Mouse (Mus musculus) heart, postnatal 36 days (tissue): ENCODE results near the gene Mepce. TPM values are rescaled to one million over a fixed set of nuclear protein-coding genes. Genes with fewer than 3 reads are reported as not detected.
A peak's percentile ranks its signal among the peaks of the same experiment; 100 is the strongest.

Source experiments
- DNase-seq, 2 experiments: peaks; one replicate each; pipeline ENCODE4 v3.0.0; 2021 to 2022
- intact Hi-C: fragments of 180-260 bp; cut with DNase I; formaldehyde crosslinking; loops from one replicate; pipeline ENCODE4 v1.15.1; 2025
- total RNA-seq, 2 experiments: library from RNA; stranded (reverse); gene quantifications; 2 replicates each; pipeline ENCODE4 v1.2.3; 2021

Mepce gene
- total RNA-seq, 2 experiments from 2014 or later = 25.6 to 35.3 TPM

DNA sequence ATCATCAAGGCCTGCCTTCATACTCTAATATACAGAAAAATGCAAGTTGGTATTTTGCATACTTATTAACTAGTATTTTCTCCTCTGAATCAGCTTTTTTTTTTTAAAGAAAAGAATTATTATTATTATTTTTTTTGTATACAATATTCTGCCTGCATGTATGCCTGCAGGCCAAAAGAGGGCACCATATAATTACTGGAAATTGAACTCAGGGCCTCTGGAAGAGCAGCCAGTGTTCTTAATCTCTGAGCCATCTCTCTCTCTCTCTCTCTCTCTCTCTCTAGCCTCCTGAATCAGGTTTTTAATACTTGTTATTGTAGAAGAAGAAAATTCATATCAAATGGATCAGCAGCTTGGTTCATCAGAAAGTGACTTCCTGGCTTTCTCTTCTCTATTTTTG, 4.1 kb upstream of the Mepce start:
- intact Hi-C loops = loop anchor here (1.0 to 5.0 kb wide), 3 partner anchors 87 to 366 kb away; partner anchors contain the start of gene Zfp113

DNA sequence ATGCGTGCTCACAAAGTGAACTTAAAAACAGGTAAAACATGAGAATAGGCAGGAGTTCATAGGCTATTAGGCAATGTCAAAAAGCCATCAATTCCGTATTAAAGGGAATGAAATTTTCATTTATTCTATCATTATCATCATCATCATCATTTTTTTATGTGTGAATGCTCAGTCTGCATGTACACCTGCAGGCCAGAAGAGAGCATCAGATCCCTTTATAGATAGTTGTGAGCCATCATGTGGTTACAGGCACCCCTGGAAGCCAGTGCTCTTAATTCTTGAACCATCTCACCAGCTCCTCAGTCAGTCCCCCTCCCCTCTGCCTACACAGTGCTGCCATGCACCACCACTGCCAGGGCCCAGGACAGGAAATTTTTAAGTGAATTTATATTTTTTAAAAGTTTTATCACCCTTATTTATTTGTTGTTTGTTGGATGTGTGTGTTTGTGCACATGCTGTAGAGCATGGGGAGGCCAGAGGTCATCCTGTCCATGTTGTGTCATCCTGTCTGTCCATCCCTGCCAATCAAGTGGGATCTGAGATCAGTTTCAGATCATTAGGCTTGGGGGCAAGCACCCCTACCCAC, 1.6 kb upstream of the Mepce start:
- no peak for DNase-seq
- intact Hi-C loops = no loop called here

More for the DNA sequence above, 4.1 kb upstream of the Mepce start:
- DNase-seq = no peak

GRCm38 (mm10) chr5:137788171-137788570, 716 bp upstream of the Mepce start:
- no peak for DNase-seq
- intact Hi-C loops = no loop called here

DNA sequence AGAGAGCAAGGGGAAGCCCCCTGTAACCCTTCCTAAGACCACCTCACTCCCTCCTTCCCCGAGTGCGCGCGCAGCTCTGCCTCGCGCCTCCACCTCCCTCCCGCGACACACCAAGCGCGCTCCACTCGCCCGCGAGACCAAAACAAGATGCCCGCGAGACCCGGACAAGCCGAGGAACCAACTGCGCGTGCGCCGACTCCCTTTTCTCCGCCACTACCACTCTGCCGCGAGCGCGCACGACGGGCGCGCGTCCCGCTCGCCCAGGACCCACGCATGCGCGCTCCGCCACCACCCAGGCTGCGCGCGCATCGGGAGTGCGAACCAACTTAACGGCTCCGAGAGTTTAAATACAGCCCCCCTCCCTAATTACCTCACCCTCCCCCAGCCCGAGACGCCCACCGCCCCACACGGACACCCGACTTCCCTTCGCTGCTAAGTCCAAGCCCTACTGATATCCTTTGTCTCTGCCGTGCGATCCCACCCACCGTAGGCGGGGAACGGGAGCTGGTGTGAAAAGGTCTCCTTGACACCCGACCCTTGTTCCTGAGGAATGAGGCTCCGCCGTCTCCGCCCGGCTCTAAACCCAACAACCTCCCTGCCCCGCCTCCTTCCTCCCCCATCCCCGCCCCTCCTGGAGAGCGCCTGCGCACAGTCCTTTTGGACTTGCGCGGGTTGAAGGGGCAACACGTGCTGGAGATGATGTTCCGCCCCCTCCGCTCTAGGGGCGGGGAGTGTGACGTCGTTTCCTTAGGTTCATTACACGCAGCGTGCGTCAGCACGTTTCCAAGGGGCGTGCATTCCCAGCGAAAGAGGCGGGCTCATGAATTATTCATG, 1.1 kb downstream of the Mepce start:
- intact Hi-C loops = no loop called here
- peak; percentile 98 for DNase-seq

DNA sequence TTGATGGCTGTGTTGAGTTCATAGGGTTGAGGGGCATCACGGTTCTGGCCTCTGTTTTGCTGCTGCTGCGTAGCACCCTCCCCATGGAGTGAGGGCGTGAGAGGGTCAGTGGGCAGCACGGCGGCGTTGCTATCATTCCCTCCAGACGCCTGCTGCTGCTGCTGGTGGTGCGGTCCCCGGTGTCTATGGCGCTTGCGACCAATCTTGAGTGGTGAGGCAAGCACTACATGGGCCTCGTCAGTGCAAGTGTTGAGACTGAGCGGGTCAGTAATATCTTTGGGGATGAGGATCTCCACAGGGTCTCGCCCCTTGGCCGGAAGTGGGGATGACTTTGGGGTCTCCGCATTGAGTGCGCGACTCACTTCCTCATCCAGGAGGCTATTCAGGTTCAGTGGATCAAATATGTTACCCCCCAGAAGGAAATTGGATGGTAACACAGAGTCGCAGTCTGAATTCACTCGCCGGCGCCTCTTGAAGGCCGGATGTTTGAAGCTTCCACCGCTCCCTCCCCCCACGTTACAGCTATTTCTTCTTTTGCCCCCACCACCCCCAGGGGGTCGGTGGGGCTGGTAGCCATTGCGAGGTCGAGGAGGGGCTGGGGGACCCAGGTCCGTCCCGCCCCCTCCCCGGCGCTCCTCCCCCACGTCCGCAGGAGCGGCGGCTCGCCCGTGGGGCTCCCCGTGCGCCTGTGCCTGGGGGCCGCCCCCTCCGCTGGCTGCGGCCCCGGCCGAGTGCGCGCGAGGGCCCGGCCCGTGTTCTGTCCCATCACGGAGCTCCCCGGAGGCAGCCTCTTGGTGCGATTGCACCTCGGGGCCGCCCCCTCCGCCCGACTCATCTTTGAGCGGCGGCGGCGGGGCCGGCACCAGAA, 2.1 kb downstream of the Mepce start:
- intact Hi-C loops = no loop called here
- DNase-seq = peak; percentile 22 to 44

- no peak for DNase-seq
These were observed 2.9 kb downstream of the Mepce start for GRCm38 (mm10) chr5:137784546-137784945.

GRCm38 (mm10) chr5:137783901-137784540, 3.4 kb downstream of the Mepce start:
- intact Hi-C loops = no loop called here
- DNase-seq = no peak

More at GRCm38 (mm10) chr5:137784546-137784945, 2.9 kb downstream of the Mepce start:
- intact Hi-C loops = no loop called here

DNA sequence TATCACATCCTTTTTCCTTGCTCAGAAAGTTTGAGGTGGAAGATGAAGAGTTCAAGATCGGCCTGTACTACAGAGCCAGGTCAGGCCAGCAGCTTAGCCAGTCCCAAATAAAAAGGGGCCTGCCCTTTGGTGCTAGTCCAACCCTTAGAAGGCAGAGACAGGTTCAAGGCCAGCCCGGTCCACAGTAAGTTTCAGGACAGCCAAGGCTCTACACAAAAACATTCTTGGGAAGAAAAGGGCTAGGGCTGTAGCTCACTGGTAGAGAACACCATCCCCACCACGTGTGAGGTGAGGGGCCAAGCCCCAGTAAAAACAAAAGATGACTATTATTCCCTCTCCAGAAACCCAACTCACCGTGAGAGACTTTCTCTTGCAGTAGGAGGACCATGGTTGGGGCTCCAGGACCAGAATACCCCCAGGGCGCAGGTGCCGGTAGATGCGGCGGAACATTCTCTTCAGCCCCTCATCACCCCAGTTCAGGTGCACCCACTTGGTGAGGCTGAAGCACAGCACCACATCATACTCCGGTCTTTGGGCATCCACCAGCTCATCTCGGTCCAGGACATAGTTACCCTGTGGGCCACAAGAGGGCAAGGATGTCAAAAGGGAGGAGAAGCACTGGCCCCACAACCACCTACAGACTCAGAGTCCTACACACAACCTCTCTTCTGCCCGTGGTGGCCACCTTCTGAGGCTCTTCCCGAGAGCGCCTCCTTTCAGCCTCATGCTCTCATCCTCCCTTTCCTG, 4.5 kb downstream of the Mepce start:
- intact Hi-C loops = no loop called here
- no peak for DNase-seq

DNA sequence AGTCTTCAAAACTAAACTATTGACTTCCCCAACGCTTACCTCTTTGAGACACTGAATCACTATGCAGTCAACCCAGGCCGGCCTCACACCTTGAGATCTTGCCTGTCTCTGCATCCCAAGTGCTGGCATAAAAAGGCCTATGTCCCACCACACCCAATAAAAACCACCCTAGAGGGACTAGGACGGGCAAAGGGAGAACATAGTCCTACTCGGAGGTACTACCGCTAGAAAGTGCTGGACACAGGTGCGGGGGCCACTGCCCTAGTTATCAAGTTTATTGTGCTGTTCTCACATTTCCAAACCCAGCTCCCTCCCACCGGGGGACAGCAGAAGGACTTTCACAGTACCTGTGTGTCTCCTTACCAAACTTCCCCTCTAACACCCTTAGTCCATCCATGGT, 5.8 kb downstream of the Mepce start:
- intact Hi-C loops = no loop called here
- DNase-seq = no peak

GRCm38 (mm10) chr5:137779053-137779933, 8.2 kb downstream of the Mepce start:
- intact Hi-C loops = loop anchor here (5.0 kb wide), 1 partner anchor 442 kb away; no protein-coding TSS in a partner anchor
- DNase-seq = peak in 1 of 2 experiments; percentile 34

DNA sequence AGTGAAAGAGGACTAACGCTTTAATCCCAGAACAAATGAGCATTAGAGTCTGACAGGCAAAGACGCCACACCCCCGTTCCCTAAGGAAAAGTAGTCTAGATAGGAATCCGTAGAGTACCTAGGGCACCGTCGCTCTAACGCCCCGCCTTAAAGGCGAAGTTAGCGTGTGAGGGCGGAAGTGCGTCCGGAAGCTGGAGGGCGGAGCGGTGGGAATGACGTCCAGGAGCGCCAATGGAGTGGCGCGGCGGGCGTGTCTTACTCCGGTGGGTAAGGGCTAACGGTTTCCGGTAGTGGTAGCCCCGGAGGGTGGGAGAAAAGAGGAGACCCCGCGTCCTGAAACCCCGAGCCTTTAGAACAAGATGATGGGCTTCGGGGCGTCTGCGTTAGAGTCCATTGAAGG, 8.8 kb downstream of the Mepce start, which contains the start of gene Ppp1r35:
TSS of gene Ppp1r35 (plus strand) at position 215 of the 400 bp plus-strand sequence.
- DNase-seq = peak; percentile 96 to 98
- intact Hi-C loops = loop anchor here (5.0 kb wide), 1 partner anchor 441 kb away; no protein-coding TSS in a partner anchor

GRCm38 (mm10) chr5:137777267-137777845, 10.1 kb downstream of the Mepce start:
- DNase-seq = no peak
- intact Hi-C loops = loop anchor here (5.0 kb wide), 1 partner anchor 440 kb away; no protein-coding TSS in a partner anchor

- intact Hi-C loops = loop anchor here (5.0 kb wide), 1 partner anchor 439 kb away; no protein-coding TSS in a partner anchor
- DNase-seq = no peak
These were observed 11.0 kb downstream of the Mepce start for GRCm38 (mm10) chr5:137776408-137776918.

- DNase-seq = no peak
- intact Hi-C loops = loop anchor here (5.0 kb wide), 1 partner anchor 438 kb away; no protein-coding TSS in a partner anchor
These were observed 11.7 kb downstream of the Mepce start for GRCm38 (mm10) chr5:137775587-137776290.

GRCm38 (mm10) chr5:137772755-137773154, 14.7 kb downstream of the Mepce start:
- DNase-seq = no peak
- intact Hi-C loops = no loop called here

DNA sequence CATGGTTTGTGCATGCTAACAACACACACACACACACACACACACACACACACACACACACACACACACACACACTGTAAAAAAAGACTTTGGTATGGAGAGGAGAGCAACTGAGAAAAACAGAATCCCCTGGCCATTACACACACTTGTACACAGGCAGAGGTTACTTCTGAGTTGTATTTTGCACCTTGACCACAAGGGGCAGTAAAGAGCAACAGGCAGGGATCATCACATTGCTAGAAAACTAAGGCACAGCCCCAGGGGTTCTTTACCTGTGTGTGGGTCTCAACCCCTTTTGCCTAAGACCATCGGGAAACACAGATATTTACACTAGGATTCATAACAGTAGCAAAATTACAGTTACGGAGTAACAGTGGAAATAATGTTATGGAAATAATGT, 16.7 kb downstream of the Mepce start:
- DNase-seq = no peak
- intact Hi-C loops = no loop called here

DNA sequence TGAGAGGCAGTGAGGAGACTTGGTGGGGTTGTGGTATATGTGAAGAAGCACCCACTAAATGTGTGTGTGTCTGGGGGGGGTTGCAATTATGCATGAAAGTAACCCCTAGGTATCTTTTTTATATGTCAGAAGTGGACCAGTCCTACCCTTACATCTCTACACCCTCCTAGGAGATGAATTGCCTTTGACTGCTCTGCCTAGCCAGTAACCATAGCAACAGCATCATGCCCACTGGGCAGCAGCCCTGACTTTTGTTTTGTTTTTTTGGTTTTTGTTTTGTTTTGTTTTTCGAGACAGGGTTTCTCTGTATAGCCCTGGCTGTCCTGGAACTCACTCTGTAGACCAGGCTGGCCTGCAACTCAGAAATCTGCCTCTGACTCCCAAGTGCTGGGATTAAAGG, 19.0 kb downstream of the Mepce start:
- no peak for DNase-seq
- intact Hi-C loops = no loop called here
